Mouse (Mus musculus) retina, postnatal 1 day (tissue): ENCODE measurements at regions not wholly inside any gene's neighbourhood (a gene's known extent, or its start where the extent isn't known, plus 50 kb on each side); places are given as distances from the start of the nearest gene placed in this dataset.

Experiments
- DNase-seq: peaks from one replicate; pipeline ENCODE4 v3.0.0-alpha.2; 2012

DNA sequence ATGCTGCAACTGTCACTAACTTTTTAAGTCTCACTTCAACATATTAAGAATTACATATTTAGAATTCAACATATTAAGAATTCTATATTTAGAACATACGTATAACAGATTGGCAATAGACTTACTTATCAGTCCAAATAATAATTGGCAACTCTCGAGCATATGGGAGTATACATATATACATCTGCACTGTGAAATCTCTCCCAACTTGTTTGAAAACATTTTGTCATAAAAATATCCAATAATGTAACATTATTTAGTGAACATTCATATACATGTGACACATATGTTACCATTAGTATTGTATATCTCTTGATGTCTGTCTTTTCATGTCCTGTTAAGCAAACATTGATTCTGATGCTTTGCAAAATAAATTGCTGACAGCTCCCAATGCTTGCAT lies 768.8 kb upstream of the Cdh18 start:
- DNase-seq: no peak

GRCm38 (mm10) chr15:21780701-21781100 lies 768.1 kb upstream of the Cdh18 start:
- DNase-seq: peak; percentile 73
